Mouse (Mus musculus): ENCODE results near the gene Zfp61.
A peak's percentile ranks its signal among the peaks of the same experiment; 100 is the strongest.
"Not testable (repeated sequence)": the region's sequence is repeated elsewhere in the genome, so short reads cannot be mapped to it uniquely, and the experiment has no call there.

Gene Zfp61

GRCm38 (mm10) chr7:24278771-24279170 lies 22.3 kb downstream of the Zfp61 start:
- Histone ChIP-seq H3K4me3 (replicated peaks; ENCODE audit: low read length) (peak overlapping the region; percentile 54), H3K4me1 (replicated peaks; ENCODE audit: low read depth, low read length) (peaks cover 42% of the 10 kb centered on the region), H3K36me3 (ENCODE audit: insufficient read depth, low read length) (peaks cover 14% of the 10 kb centered on the region)
- not testable (repeated sequence) for H3K27me3 ChIP-seq (ENCODE audit: insufficient read depth, low read length); H3K9me3 ChIP-seq (ENCODE audit: low read length)
- peak; percentile 42; the same call in 1 of the 2 replicates for TF ChIP-seq NANOG (IDR thresholded peaks at IDR 0.05; ENCODE audit: borderline replicate concordance, low read length)

- Histone ChIP-seq H3K4me3 (replicated peaks; ENCODE audit: low read length) (no peak overlapping the region), H3K4me1 (replicated peaks; ENCODE audit: low read depth, low read length) (peaks cover 31% of the 10 kb centered on the region), H3K36me3 (ENCODE audit: insufficient read depth, low read length) (peaks cover 23% of the 10 kb centered on the region), H3K9me3 (ENCODE audit: low read length) (no peaks in the 10 kb centered on the region), H3K27me3 (ENCODE audit: insufficient read depth, low read length) (no peaks in the 10 kb centered on the region)
- TF ChIP-seq CTCF (conservative IDR thresholded peaks at IDR 0.05; ENCODE audit: low read length) (no peak), NANOG (IDR thresholded peaks at IDR 0.05; ENCODE audit: borderline replicate concordance, low read length) (no peak), POU5F1 (IDR thresholded peaks at IDR 0.05; ENCODE audit: borderline replicate concordance, low read length) (no peak)
Observed at GRCm38 (mm10) chr7:24274456-24274855, 26.6 kb downstream of the Zfp61 start.

GRCm38 (mm10) chr7:24271191-24271590 lies 29.8 kb downstream of the Zfp61 start:
- H3K36me3 ChIP-seq (ENCODE audit: insufficient read depth, low read length) = peaks cover 20% of the 10 kb centered on the region
- H3K4me1 ChIP-seq (replicated peaks; ENCODE audit: low read depth, low read length) = peaks cover 27% of the 10 kb centered on the region
- H3K9me3 ChIP-seq (ENCODE audit: low read length) = no peaks in the 10 kb centered on the region
- no peaks in the 10 kb centered on the region for H3K27me3 ChIP-seq (ENCODE audit: insufficient read depth, low read length)
- H3K4me3 ChIP-seq (replicated peaks; ENCODE audit: low read length) = no peak overlapping the region
- TF ChIP-seq NANOG (IDR thresholded peaks at IDR 0.05; ENCODE audit: borderline replicate concordance, low read length) (no peak), POU5F1 (IDR thresholded peaks at IDR 0.05; ENCODE audit: borderline replicate concordance, low read length) (no peak), CTCF (conservative IDR thresholded peaks at IDR 0.05; ENCODE audit: low read length) (no peak)

- Histone ChIP-seq H3K4me1 (replicated peaks; ENCODE audit: low read depth, low read length) (peaks cover 27% of the 10 kb centered on the region), H3K36me3 (ENCODE audit: insufficient read depth, low read length) (peaks cover 28% of the 10 kb centered on the region), H3K27me3 (ENCODE audit: insufficient read depth, low read length) (no peaks in the 10 kb centered on the region), H3K4me3 (replicated peaks; ENCODE audit: low read length) (peak within 1 kb of the TSS; percentile 83), H3K9me3 (ENCODE audit: low read length) (no peaks in the 10 kb centered on the region)
- TF ChIP-seq NANOG (IDR thresholded peaks at IDR 0.05; ENCODE audit: borderline replicate concordance, low read length) = no peak
- TF ChIP-seq POU5F1 (IDR thresholded peaks at IDR 0.05; ENCODE audit: borderline replicate concordance, low read length) = no peak
- no peak for TF ChIP-seq CTCF (conservative IDR thresholded peaks at IDR 0.05; ENCODE audit: low read length)
Observed at GRCm38 (mm10) chr7:24270288-24270672, 30.8 kb downstream of the Zfp61 start, which contains the start of gene Zfp93. Gene Zfp93 (plus strand): TSS chr7:24270420.

- Histone ChIP-seq H3K4me3 (replicated peaks; ENCODE audit: low read length) (peak overlapping the region; percentile 83), H3K36me3 (ENCODE audit: insufficient read depth, low read length) (peaks cover 25% of the 10 kb centered on the region), H3K9me3 (ENCODE audit: low read length) (no peaks in the 10 kb centered on the region), H3K27me3 (ENCODE audit: insufficient read depth, low read length) (no peaks in the 10 kb centered on the region), H3K4me1 (replicated peaks; ENCODE audit: low read depth, low read length) (peaks cover 27% of the 10 kb centered on the region)
- TF ChIP-seq NANOG (IDR thresholded peaks at IDR 0.05; ENCODE audit: borderline replicate concordance, low read length) (no peak), CTCF (conservative IDR thresholded peaks at IDR 0.05; ENCODE audit: low read length) (no peak), POU5F1 (IDR thresholded peaks at IDR 0.05; ENCODE audit: borderline replicate concordance, low read length) (no peak)
Observed at GRCm38 (mm10) chr7:24269667-24270287, 31.3 kb downstream of the Zfp61 start.

GRCm38 (mm10) chr7:24269256-24269655 lies 31.8 kb downstream of the Zfp61 start:
- Histone ChIP-seq H3K27me3 (ENCODE audit: insufficient read depth, low read length) (no peaks in the 10 kb centered on the region), H3K4me1 (replicated peaks; ENCODE audit: low read depth, low read length) (peaks cover 27% of the 10 kb centered on the region), H3K36me3 (ENCODE audit: insufficient read depth, low read length) (peaks cover 21% of the 10 kb centered on the region), H3K9me3 (ENCODE audit: low read length) (no peaks in the 10 kb centered on the region), H3K4me3 (replicated peaks; ENCODE audit: low read length) (peak overlapping the region; percentile 83)
- TF ChIP-seq POU5F1 (IDR thresholded peaks at IDR 0.05; ENCODE audit: borderline replicate concordance, low read length) (no peak), NANOG (IDR thresholded peaks at IDR 0.05; ENCODE audit: borderline replicate concordance, low read length) (no peak), CTCF (conservative IDR thresholded peaks at IDR 0.05; ENCODE audit: low read length) (0 out of 2 replicates have a peak, but pooled peaks have one; percentile 2)

GRCm38 (mm10) chr7:24268176-24269155 lies 32.6 kb downstream of the Zfp61 start:
- Histone ChIP-seq H3K4me1 (replicated peaks; ENCODE audit: low read depth, low read length) (peaks cover 27% of the 10 kb centered on the region), H3K27me3 (ENCODE audit: insufficient read depth, low read length) (no peaks in the 10 kb centered on the region), H3K36me3 (ENCODE audit: insufficient read depth, low read length) (peaks cover 15% of the 10 kb centered on the region), H3K4me3 (replicated peaks; ENCODE audit: low read length) (peak overlapping the region; percentile 83), H3K9me3 (ENCODE audit: low read length) (no peaks in the 10 kb centered on the region)
- no peak for TF ChIP-seq POU5F1 (IDR thresholded peaks at IDR 0.05; ENCODE audit: borderline replicate concordance, low read length)
- TF ChIP-seq CTCF (conservative IDR thresholded peaks at IDR 0.05; ENCODE audit: low read length) = no peak
- TF ChIP-seq NANOG (IDR thresholded peaks at IDR 0.05; ENCODE audit: borderline replicate concordance, low read length) = no peak

- no peak for TF ChIP-seq NANOG (IDR thresholded peaks at IDR 0.05; ENCODE audit: borderline replicate concordance, low read length)
- TF ChIP-seq CTCF (conservative IDR thresholded peaks at IDR 0.05; ENCODE audit: low read length) = no peak
- TF ChIP-seq POU5F1 (IDR thresholded peaks at IDR 0.05; ENCODE audit: borderline replicate concordance, low read length) = no peak
- H3K4me3 ChIP-seq (replicated peaks; ENCODE audit: low read length) = no peak overlapping the region
- no peaks in the 10 kb centered on the region for H3K27me3 ChIP-seq (ENCODE audit: insufficient read depth, low read length)
- H3K9me3 ChIP-seq (ENCODE audit: low read length) = no peaks in the 10 kb centered on the region
- peaks cover 6% of the 10 kb centered on the region for H3K4me1 ChIP-seq (replicated peaks; ENCODE audit: low read depth, low read length)
- peaks cover 10% of the 10 kb centered on the region for H3K36me3 ChIP-seq (ENCODE audit: insufficient read depth, low read length)
Observed at GRCm38 (mm10) chr7:24260000-24260312, 41.1 kb downstream of the Zfp61 start.

Data from E14TG2a.4 (cell line).